Mouse (Mus musculus): ENCODE measurements around the gene Gm49380.

Gene Gm49380

GRCm38 (mm10) chr9:44074395-44075275, 38.7 kb downstream of the Gm49380 start:
- peak; percentile 49 for DNase-seq

- no peak for DNase-seq
These were observed 40.2 kb downstream of the Gm49380 start for GRCm38 (mm10) chr9:44073115-44073514.

- no peak for DNase-seq
These were observed 40.7 kb downstream of the Gm49380 start for GRCm38 (mm10) chr9:44072599-44072915.

- DNase-seq: no peak
These were observed 41.2 kb downstream of the Gm49380 start for GRCm38 (mm10) chr9:44071914-44072598.

GRCm38 (mm10) chr9:44070844-44071231, 42.5 kb downstream of the Gm49380 start:
- no peak for DNase-seq

GRCm38 (mm10) chr9:44070113-44070843, 43.0 kb downstream of the Gm49380 start:
- no peak for DNase-seq

- no peak for DNase-seq
These were observed 44.0 kb downstream of the Gm49380 start for GRCm38 (mm10) chr9:44069252-44069651.

- DNase-seq: no peak
These were observed 45.4 kb downstream of the Gm49380 start for GRCm38 (mm10) chr9:44067960-44068330.

- DNase-seq: no peak
These were observed 45.9 kb downstream of the Gm49380 start for GRCm38 (mm10) chr9:44067241-44067959.

GRCm38 (mm10) chr9:44066785-44067225, 46.5 kb downstream of the Gm49380 start, which contains the start of gene Usp2:
Gene Usp2, plus strand, starts transcription at chr9:44067021.
- peak; percentile 100 for DNase-seq

- DNase-seq: no peak
These were observed 48.1 kb downstream of the Gm49380 start for GRCm38 (mm10) chr9:44065177-44065576.

GRCm38 (mm10) chr9:44058606-44059005, 54.7 kb downstream of the Gm49380 start:
- no peak for DNase-seq

- no peak for DNase-seq
These were observed 59.4 kb downstream of the Gm49380 start for GRCm38 (mm10) chr9:44053936-44054335.

GRCm38 (mm10) chr9:44052855-44053254, 60.4 kb downstream of the Gm49380 start:
- peak; percentile 59 for DNase-seq

- peak; percentile 36 for DNase-seq
These were observed 63.7 kb downstream of the Gm49380 start for GRCm38 (mm10) chr9:44049381-44050165.

GRCm38 (mm10) chr9:44048541-44049380, 64.5 kb downstream of the Gm49380 start:
- DNase-seq: peak; percentile 33

- peak; percentile 26 for DNase-seq
These were observed 65.5 kb downstream of the Gm49380 start for GRCm38 (mm10) chr9:44047571-44048490.

GRCm38 (mm10) chr9:44047071-44047470, 66.2 kb downstream of the Gm49380 start:
- peak; percentile 84 for DNase-seq

GRCm38 (mm10) chr9:44046426-44046825, 66.9 kb downstream of the Gm49380 start:
- DNase-seq: peak; percentile 71

- no peak for DNase-seq
These were observed 67.4 kb downstream of the Gm49380 start for GRCm38 (mm10) chr9:44045884-44046272.
